Mouse (Mus musculus) adrenal gland, adult 2 months (tissue): ENCODE results near the gene Fkbp6. TPM values are rescaled to one million over a fixed set of nuclear protein-coding genes. Genes with fewer than 3 reads are reported as not detected.
A peak's percentile ranks its signal among the peaks of the same experiment; 100 is the strongest.
"Not testable (repeated sequence)": the region's sequence is repeated elsewhere in the genome, so short reads cannot be mapped to it uniquely, and the experiment has no call there.

Experiments used
- DNase-seq: peaks from one replicate; pipeline ENCODE4 v3.0.0; 2021
- long read RNA-seq: library from polyadenylated mRNA; stranded (forward); transcript quantifications from one replicate; pipeline ENCODE4 v2.0.0, GENCODE M21; 2021
- polyA plus RNA-seq: library from polyadenylated mRNA; depleted of rRNA; stranded (reverse); fragments of >200 nt; gene quantifications from 2 replicates; pipeline ENCODE4 v1.2.3, GENCODE M21; 2012; rRNA removed
- total RNA-seq, 2 experiments: library from RNA; stranded (reverse); gene quantifications; 2 replicates each; pipeline ENCODE4 v1.2.3; 2021

The Fkbp6 gene
- total RNA-seq (not detected), polyA plus RNA-seq (0.08 TPM in 1 of 2 replicates, not detected in the other)
- long read RNA-seq = 0 reads

- DNase-seq = no peak
Observed at GRCm38 (mm10) chr5:135349862-135350261, at the start of gene Fkbp6. Gene Fkbp6, minus strand, starts transcription at chr5:135350044.

GRCm38 (mm10) chr5:135399382-135399781 is 49.5 kb upstream of the Fkbp6 start:
- DNase-seq = no peak

- DNase-seq = peak; percentile 28
Observed at GRCm38 (mm10) chr5:135395826-135396225, 46.0 kb upstream of the Fkbp6 start.

GRCm38 (mm10) chr5:135394004-135394823 is 44.4 kb upstream of the Fkbp6 start, which contains the start of gene Pom121:
Gene Pom121, minus strand, starts transcription at chr5:135394546.
- DNase-seq = peak; percentile 90

- DNase-seq = no peak
Observed at GRCm38 (mm10) chr5:135383771-135384170, 33.9 kb upstream of the Fkbp6 start.

GRCm38 (mm10) chr5:135382746-135383145 is 32.9 kb upstream of the Fkbp6 start:
- DNase-seq = peak; percentile 41

GRCm38 (mm10) chr5:135381356-135381925 is 31.6 kb upstream of the Fkbp6 start:
- DNase-seq = peak; percentile 50

- DNase-seq = no peak
Observed at GRCm38 (mm10) chr5:135380681-135381080, 30.8 kb upstream of the Fkbp6 start.

GRCm38 (mm10) chr5:135376341-135376740 is 26.5 kb upstream of the Fkbp6 start:
- no peak for DNase-seq

- peak; percentile 56 for DNase-seq
Observed at GRCm38 (mm10) chr5:135375167-135375566, 25.3 kb upstream of the Fkbp6 start.

GRCm38 (mm10) chr5:135373601-135374000 is 23.8 kb upstream of the Fkbp6 start:
- no peak for DNase-seq

GRCm38 (mm10) chr5:135371195-135371594 is 21.4 kb upstream of the Fkbp6 start:
- DNase-seq = no peak

- DNase-seq = peak; percentile 95
Observed at GRCm38 (mm10) chr5:135369787-135370654, 20.2 kb upstream of the Fkbp6 start, which contains the start of gene Nsun5. Gene Nsun5, plus strand, starts transcription at chr5:135369953.

- not testable (repeated sequence) for DNase-seq
Observed at GRCm38 (mm10) chr5:135369196-135369595, 19.4 kb upstream of the Fkbp6 start.

- no peak for DNase-seq
Observed at GRCm38 (mm10) chr5:135368312-135368711, 18.5 kb upstream of the Fkbp6 start.

GRCm38 (mm10) chr5:135367841-135368240 is 18.0 kb upstream of the Fkbp6 start:
- no peak for DNase-seq

GRCm38 (mm10) chr5:135363540-135363939 is 13.7 kb upstream of the Fkbp6 start:
- DNase-seq = peak; percentile 27

GRCm38 (mm10) chr5:135362572-135362971 is 12.7 kb upstream of the Fkbp6 start:
- DNase-seq = no peak

- peak; percentile 60 for DNase-seq
Observed at GRCm38 (mm10) chr5:135359772-135360171, 9.9 kb upstream of the Fkbp6 start.

GRCm38 (mm10) chr5:135357556-135357955 is 7.7 kb upstream of the Fkbp6 start:
- DNase-seq = no peak

GRCm38 (mm10) chr5:135356090-135356489 is 6.2 kb upstream of the Fkbp6 start:
- no peak for DNase-seq

- DNase-seq = no peak
Observed at GRCm38 (mm10) chr5:135353564-135353963, 3.7 kb upstream of the Fkbp6 start.
